Mouse (Mus musculus) heart, embryonic 13.5 days (tissue): ENCODE measurements around the gene 9930111J21Rik2. TPM values are rescaled to one million over a fixed set of nuclear protein-coding genes. Genes with fewer than 3 reads are reported as not detected.
"Not testable (repeated sequence)": the region's sequence is repeated elsewhere in the genome, so short reads cannot be mapped to it uniquely, and the experiment has no call there.

ENCODE experiments used
- ATAC-seq: fragments of 200-750 bp; cut with Nextera tagmentation; 2 replicates; pipeline ENCODE4 v1.8.0; 2017; ENCODE audit warnings: moderate TSS enrichment; ENCODE audit not compliant: insufficient number of reproducible peaks, low FRiP score, low TSS enrichment; ENCODE audit errors: extremely low read depth
- H3K27ac ChIP-seq: fragments of 300-500 bp; sonication (generic); replicated peaks from 2 replicates; pipeline ENCODE4 v1.5.1; 2015; ENCODE audit warnings: moderate library complexity, mild to moderate bottlenecking, inconsistent platforms
- H3K27me3 ChIP-seq: fragments of 300-500 bp; sonication (generic); replicated peaks from 2 replicates; pipeline ENCODE4 v1.6.1; 2015; ENCODE audit warnings: mild to moderate bottlenecking, inconsistent platforms
- H3K36me3 ChIP-seq: fragments of 300-500 bp; sonication (generic); 2 replicates; pipeline ENCODE4 v1.6.1; 2015; ENCODE audit warnings: mild to moderate bottlenecking, inconsistent platforms
- H3K4me1 ChIP-seq: fragments of 300-500 bp; sonication (generic); 2 replicates; pipeline ENCODE4 v1.6.1; 2015; ENCODE audit warnings: inconsistent platforms
- H3K4me2 ChIP-seq: fragments of 300-500 bp; sonication (generic); 2 replicates; pipeline ENCODE4 v1.6.1; 2015; ENCODE audit warnings: inconsistent platforms, mild to moderate bottlenecking, moderate library complexity
- H3K4me3 ChIP-seq: fragments of 300-500 bp; sonication (generic); 2 replicates; pipeline ENCODE4 v1.5.1; 2015; ENCODE audit warnings: moderate library complexity, mild to moderate bottlenecking, inconsistent platforms
- H3K9ac ChIP-seq: fragments of 300-500 bp; sonication (generic); 2 replicates; pipeline ENCODE4 v1.6.1; 2015; ENCODE audit warnings: inconsistent platforms, mild to moderate bottlenecking, moderate library complexity
- H3K9me3 ChIP-seq: fragments of 300-500 bp; sonication (generic); 2 replicates; pipeline ENCODE4 v1.6.1; 2016; ENCODE audit warnings: inconsistent platforms
- WGBS: fragments of 180-500 bp; shearing (Covaris S2); methylation state at CpG from one replicate; pipeline ENCODE4 v1.1.7; 2015; ENCODE audit warnings: mixed read lengths; 5-methylcytosine and 5-hydroxymethylcytosine counted together
- polyA plus RNA-seq: library from polyadenylated mRNA; unstranded; fragments of >200 nt; fragmentation: Nextera tagmentation; extraction: Ambion mirVana; gene quantifications from 2 replicates; pipeline ENCODE4 v1.2.1, GENCODE M21; 2015

The 9930111J21Rik2 gene
- 0.13 and 0.78 TPM in 2 replicates for polyA plus RNA-seq

GRCm38 (mm10) chr11:49051093-49051891 is at the start of gene 9930111J21Rik2:
Gene 9930111J21Rik2, minus strand, starts transcription at chr11:49051242.
- not testable (repeated sequence) for H3K9me3 ChIP-seq, H3K27ac ChIP-seq, H3K27me3 ChIP-seq, H3K4me1 ChIP-seq, H3K9ac ChIP-seq, ATAC-seq, H3K36me3 ChIP-seq, H3K4me3 ChIP-seq, H3K4me2 ChIP-seq
- WGBS: 45% methylated on average over 1 of the region's 6 CpGs

- H3K27me3 ChIP-seq: no peaks in the 10 kb centered on the region
- H3K9me3 ChIP-seq: no peaks in the 10 kb centered on the region
- no peak overlapping the region for H3K27ac ChIP-seq
- no peak overlapping the region for H3K4me3 ChIP-seq
- H3K36me3 ChIP-seq: no peaks in the 10 kb centered on the region
- peaks cover 5% of the 10 kb centered on the region; the same call in 1 of the 2 replicates for H3K4me1 ChIP-seq
- ATAC-seq: no peak
- H3K4me2 ChIP-seq: no peak overlapping the region
- 67% methylated on average over 3 of the region's 3 CpGs for WGBS
- H3K9ac ChIP-seq: no peak overlapping the region
Measured at GRCm38 (mm10) chr11:49100409-49100808, 49.4 kb upstream of the 9930111J21Rik2 start.

- 84% methylated on average over 4 of the region's 4 CpGs for WGBS
- H3K4me2 ChIP-seq: no peak overlapping the region
- H3K27me3 ChIP-seq: no peaks in the 10 kb centered on the region
- no peaks in the 10 kb centered on the region for H3K9me3 ChIP-seq
- no peak overlapping the region for H3K4me3 ChIP-seq
- no peaks in the 10 kb centered on the region for H3K36me3 ChIP-seq
- H3K9ac ChIP-seq: no peak overlapping the region
- H3K4me1 ChIP-seq: no peaks in the 10 kb centered on the region
- no peak for ATAC-seq
- H3K27ac ChIP-seq: no peak overlapping the region
Measured at GRCm38 (mm10) chr11:49095367-49095766, 44.3 kb upstream of the 9930111J21Rik2 start.

GRCm38 (mm10) chr11:49093861-49094660 is 43.0 kb upstream of the 9930111J21Rik2 start:
- Histone ChIP-seq H3K4me2 (no peak overlapping the region), H3K9ac (no peak overlapping the region), H3K4me3 (no peak overlapping the region), H3K36me3 (no peaks in the 10 kb centered on the region), H3K4me1 (no peaks in the 10 kb centered on the region), H3K27me3 (no peaks in the 10 kb centered on the region), H3K27ac (no peak overlapping the region), H3K9me3 (no peaks in the 10 kb centered on the region)
- 76% methylated on average over 6 of the region's 6 CpGs for WGBS
- ATAC-seq: no peak

GRCm38 (mm10) chr11:49092786-49093185 is 41.7 kb upstream of the 9930111J21Rik2 start:
- Histone ChIP-seq H3K4me1 (peaks cover 7% of the 10 kb centered on the region), H3K9ac (no peak overlapping the region), H3K4me2 (no peak overlapping the region), H3K9me3 (no peaks in the 10 kb centered on the region), H3K4me3 (no peak overlapping the region), H3K27ac (no peak overlapping the region), H3K27me3 (no peaks in the 10 kb centered on the region), H3K36me3 (no peaks in the 10 kb centered on the region)
- no peak for ATAC-seq
- 61% methylated on average over 2 of the region's 2 CpGs for WGBS

- H3K36me3 ChIP-seq: no peaks in the 10 kb centered on the region
- H3K9me3 ChIP-seq: no peaks in the 10 kb centered on the region
- H3K4me2 ChIP-seq: no peak overlapping the region
- no peak overlapping the region for H3K27ac ChIP-seq
- no peak overlapping the region for H3K4me3 ChIP-seq
- no peak for ATAC-seq
- H3K27me3 ChIP-seq: no peaks in the 10 kb centered on the region
- H3K9ac ChIP-seq: no peak overlapping the region
- WGBS: 93% methylated on average over 1 of the region's 1 CpGs
- H3K4me1 ChIP-seq: peaks cover 8% of the 10 kb centered on the region
Measured at GRCm38 (mm10) chr11:49092053-49092586, 41.1 kb upstream of the 9930111J21Rik2 start.

- no peak overlapping the region for H3K4me3 ChIP-seq
- 61% methylated on average over 4 of the region's 4 CpGs for WGBS
- no peaks in the 10 kb centered on the region for H3K27me3 ChIP-seq
- ATAC-seq: no peak
- H3K9ac ChIP-seq: no peak overlapping the region
- H3K36me3 ChIP-seq: no peaks in the 10 kb centered on the region
- no peak overlapping the region for H3K27ac ChIP-seq
- H3K4me2 ChIP-seq: no peak overlapping the region
- H3K9me3 ChIP-seq: no peaks in the 10 kb centered on the region
- peaks cover 8% of the 10 kb centered on the region for H3K4me1 ChIP-seq
Measured at GRCm38 (mm10) chr11:49091171-49091570, 40.1 kb upstream of the 9930111J21Rik2 start.

GRCm38 (mm10) chr11:49090551-49090950 is 39.5 kb upstream of the 9930111J21Rik2 start:
- Histone ChIP-seq H3K27me3 (no peaks in the 10 kb centered on the region), H3K9me3 (no peaks in the 10 kb centered on the region), H3K27ac (no peak overlapping the region), H3K36me3 (no peaks in the 10 kb centered on the region), H3K4me1 (peaks cover 8% of the 10 kb centered on the region), H3K4me2 (no peak overlapping the region), H3K4me3 (no peak overlapping the region), H3K9ac (no peak overlapping the region)
- ATAC-seq: no peak
- WGBS: 81% methylated on average over 5 of the region's 5 CpGs

GRCm38 (mm10) chr11:49089735-49090507 is 38.9 kb upstream of the 9930111J21Rik2 start:
- Histone ChIP-seq H3K27ac (no peak overlapping the region), H3K9ac (no peak overlapping the region), H3K4me1 (peaks cover 8% of the 10 kb centered on the region), H3K9me3 (no peaks in the 10 kb centered on the region), H3K27me3 (no peaks in the 10 kb centered on the region), H3K4me3 (no peak overlapping the region), H3K36me3 (no peaks in the 10 kb centered on the region), H3K4me2 (no peak overlapping the region)
- ATAC-seq: no peak
- 76% methylated on average over 3 of the region's 3 CpGs for WGBS

GRCm38 (mm10) chr11:49088990-49089652 is 38.1 kb upstream of the 9930111J21Rik2 start:
- no peak for ATAC-seq
- Histone ChIP-seq H3K36me3 (no peaks in the 10 kb centered on the region), H3K4me1 (peaks cover 8% of the 10 kb centered on the region), H3K4me3 (no peak overlapping the region), H3K27me3 (no peaks in the 10 kb centered on the region), H3K4me2 (no peak overlapping the region), H3K9me3 (no peaks in the 10 kb centered on the region), H3K9ac (no peak overlapping the region), H3K27ac (no peak overlapping the region)
- 79% methylated on average over 5 of the region's 5 CpGs for WGBS
